ENCODE assay signal across 8 mouse cellular contexts in the genomic region with DNA sequence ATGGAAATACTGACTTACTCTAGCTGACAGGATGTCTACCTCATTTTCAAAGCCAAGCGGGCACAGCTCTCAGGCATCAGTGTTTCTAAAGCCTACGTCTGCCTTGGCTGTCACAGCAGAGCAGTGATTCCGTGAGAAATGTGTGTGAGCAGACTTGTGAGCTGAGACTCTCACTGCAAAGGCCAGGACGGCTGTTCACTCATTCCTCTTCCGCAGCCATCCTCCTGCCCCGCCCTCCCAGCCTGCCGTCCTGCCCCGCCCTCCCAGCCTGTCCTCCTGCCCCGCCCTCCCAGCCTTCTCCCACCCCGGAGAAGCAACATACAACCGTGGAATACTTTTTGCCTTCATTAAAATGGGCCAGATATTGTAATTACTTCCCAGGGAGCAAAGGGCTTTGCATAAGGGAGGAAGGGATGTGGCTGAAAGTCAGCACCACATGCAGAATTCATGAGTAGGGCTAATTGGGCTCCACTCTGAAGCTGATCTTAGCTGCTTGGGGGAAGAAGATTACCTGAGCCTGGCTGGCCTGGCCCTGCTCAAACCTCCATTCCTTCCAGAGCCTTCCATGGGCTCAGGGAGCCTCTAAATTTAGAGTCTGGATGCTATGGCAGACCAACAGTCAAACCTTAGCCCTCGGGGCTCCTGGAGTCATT. TPM values are rescaled to one million over a fixed set of nuclear protein-coding genes. Genes with fewer than 3 reads are reported as not detected.
DNase-seq lines count a peak whose midpoint lies in the region; ATAC-seq lines count a peak whose summit lies in the region.

No protein-coding gene starts in this region.

- no peaks in the 10 kb centered on the region for H3K9me3 ChIP-seq in lung, embryonic 15.5 days

- WGBS in lung, embryonic 15.5 days: 4% methylated on average over 12 of the region's 12 CpGs

- peak; percentile 25 for DNase-seq in CD4-positive, CD25-positive, alpha-beta regulatory T cell, adult 2 months (ENCODE audit: low read depth, low spot score)
- DNase-seq in lung, postnatal 14 days: no peak
- peak; percentile 28 for DNase-seq in heart, postnatal 4 days
- DNase-seq in frontal cortex, adult 2 months (ENCODE audit: extremely low spot score in 1 of 2, low spot score in 1 of 2): no peak

- H3K27ac ChIP-seq in lung, embryonic 15.5 days: no peak overlapping the region

- peaks cover 8% of the 10 kb centered on the region; the same call in 1 of the 2 replicates for H3K27me3 ChIP-seq in lung, embryonic 15.5 days

- H3K4me2 ChIP-seq in lung, embryonic 15.5 days: peak overlapping the region; percentile 45

- no peak overlapping the region for H3K9ac ChIP-seq in lung, embryonic 15.5 days

- no peaks in the 10 kb centered on the region for H3K36me3 ChIP-seq in lung, embryonic 15.5 days

- ATAC-seq in CD4-positive, CD25-positive, alpha-beta regulatory T cell, adult 4 months: no peak
- ATAC-seq in lung, embryonic 15.5 days (ENCODE audit: borderline replicate concordance, extremely low read depth, low FRiP score, low TSS enrichment): peak; percentile 34; the same call in 1 of the 2 replicates
- peak; percentile 68 for ATAC-seq in megakaryocyte progenitor cell, adult 5-6 weeks (replicated peaks; ENCODE audit: poor library complexity)
- ATAC-seq in monocyte, adult 5-6 weeks (replicated peaks; ENCODE audit: insufficient number of reproducible peaks, low FRiP score, low TSS enrichment, poor library complexity, severe bottlenecking): no peak

- H3K4me1 ChIP-seq in lung, embryonic 15.5 days: peaks cover 21% of the 10 kb centered on the region; the same call in 1 of the 2 replicates

- no peak overlapping the region for H3K4me3 ChIP-seq in lung, embryonic 15.5 days

RNA-seq across cellular contexts. Expression of gene Lemd1, which starts 23.0 kb away (rescaled TPM):
- polyA plus RNA-seq in CD4-positive, CD25-positive, alpha-beta regulatory T cell, adult 4 months (2017; shearing (Covaris generic)): not detected
- polyA plus RNA-seq in lung, embryonic 15.5 days (2015; fragmentation: Nextera tagmentation; extraction: Ambion mirVana): 1.7 and 2.0 TPM in 2 replicates
- total RNA-seq in heart, postnatal 4 days (2021): not detected
- not detected in 2 replicates for total RNA-seq in megakaryocyte progenitor cell, adult 5-6 weeks (2015)
- not detected in 2 replicates for total RNA-seq in megakaryocyte progenitor cell, adult 5-6 weeks (2017)
- total RNA-seq in monocyte, adult 5-6 weeks (2017): 1.8 TPM in 1 of 3 replicates, not detected in the others
- polyA plus RNA-seq in frontal cortex, adult 2 months (2012; rRNA removed): 9.6 and 10.7 TPM in 2 replicates

RNA-seq across cellular contexts. Expression of gene AC124108.1, which starts 23.0 kb away (rescaled TPM):
- not detected for polyA plus RNA-seq in CD4-positive, CD25-positive, alpha-beta regulatory T cell, adult 4 months (2017; shearing (Covaris generic))
- 0.52 and 0.69 TPM in 2 replicates for polyA plus RNA-seq in lung, embryonic 15.5 days (2015; fragmentation: Nextera tagmentation; extraction: Ambion mirVana)
- not detected for total RNA-seq in heart, postnatal 4 days (2021)
- not detected in 2 replicates for total RNA-seq in megakaryocyte progenitor cell, adult 5-6 weeks (2015)
- not detected in 2 replicates for total RNA-seq in megakaryocyte progenitor cell, adult 5-6 weeks (2017)
- not detected in 3 replicates for total RNA-seq in monocyte, adult 5-6 weeks (2017)
- 6.4 and 6.8 TPM in 2 replicates for polyA plus RNA-seq in frontal cortex, adult 2 months (2012; rRNA removed)

RNA-seq across cellular contexts. Expression of gene Cdk18, which starts 28.8 kb away (rescaled TPM):
- not detected for polyA plus RNA-seq in CD4-positive, CD25-positive, alpha-beta regulatory T cell, adult 4 months (2017; shearing (Covaris generic))
- polyA plus RNA-seq in lung, embryonic 15.5 days (2015; fragmentation: Nextera tagmentation; extraction: Ambion mirVana): 6.5 and 7.7 TPM in 2 replicates
- 1 to 10 TPM; 7.2 to 8.5 TPM for total RNA-seq in heart, postnatal 4 days (2021)
- total RNA-seq in megakaryocyte progenitor cell, adult 5-6 weeks (2015): 1.7 and 2.3 TPM in 2 replicates
- 0.75 and 1.3 TPM in 2 replicates for total RNA-seq in megakaryocyte progenitor cell, adult 5-6 weeks (2017)
- total RNA-seq in monocyte, adult 5-6 weeks (2017): 0.43 to 2.9 TPM in 2 of 3 replicates, not detected in the other
- polyA plus RNA-seq in frontal cortex, adult 2 months (2012; rRNA removed): 28.8 and 43.4 TPM in 2 replicates

Comparison
In these comparisons a context has a peak if more than half of its experiments do, and no peak if none do; other contexts are left out.
1. DNase-seq: peak in CD4-positive, CD25-positive, alpha-beta regulatory T cell, adult 2 months (single experiment) and heart, postnatal 4 days (single experiment); none in lung, postnatal 14 days (single experiment) and frontal cortex, adult 2 months (0 of 2).
2. ATAC-seq: peak in lung, embryonic 15.5 days (single experiment) and megakaryocyte progenitor cell, adult 5-6 weeks (single experiment); none in CD4-positive, CD25-positive, alpha-beta regulatory T cell, adult 4 months (single experiment) and monocyte, adult 5-6 weeks (single experiment).